Mouse (Mus musculus) B cell, adult 67 days (primary cell): Measurements from ENCODE around the gene 2310057M21Rik. TPM values are rescaled to one million over a fixed set of nuclear protein-coding genes. Genes with fewer than 3 reads are reported as not detected.

Source experiments
- total RNA-seq, 2 experiments: library from RNA; stranded (reverse); gene quantifications; 4 replicates each; pipeline ENCODE4 v1.2.4; 2023

2310057M21Rik gene
- 10 to 100 TPM; 14.9 to 20.0 TPM for total RNA-seq

GRCm38 (mm10) chr7:131362615-131363300, at the start of gene 2310057M21Rik:
TSS of gene 2310057M21Rik (minus strand) at chr7:131362759.

DNA sequence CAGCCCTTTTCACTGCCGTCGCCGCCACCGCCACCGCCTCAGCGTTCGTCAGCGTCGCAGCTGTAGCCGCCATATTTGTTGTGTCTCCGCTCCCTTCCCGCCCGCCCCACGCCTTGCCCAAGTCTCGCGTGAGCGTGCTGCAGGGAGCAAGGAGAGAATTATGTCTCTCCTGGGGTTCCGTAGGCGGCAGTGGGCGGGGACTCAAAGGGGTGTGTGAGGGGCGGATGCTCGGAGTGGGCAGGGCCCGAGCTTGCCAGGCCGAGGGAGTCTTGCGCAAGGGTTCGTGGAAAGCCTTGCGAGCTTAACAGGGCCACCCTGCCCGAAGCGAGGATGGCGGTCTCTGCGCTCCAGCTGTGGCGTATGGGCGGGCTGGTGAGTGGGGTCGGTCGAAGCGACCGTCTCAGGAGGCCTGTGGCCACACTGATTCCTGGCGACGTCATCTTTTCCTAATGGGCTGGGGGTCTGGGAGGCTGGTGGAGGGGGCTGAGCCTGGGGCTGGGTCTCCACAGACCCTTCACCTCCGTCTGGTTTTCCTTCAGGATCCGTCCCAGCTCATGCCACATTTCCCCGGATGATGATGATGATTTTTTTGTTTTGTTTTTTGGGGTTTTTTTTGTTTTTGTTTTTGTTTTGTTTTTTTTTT, 48.0 kb upstream of the 2310057M21Rik start, which contains the start of the genes Ikzf5 and Acadsb:
Gene Ikzf5 (minus strand): TSS at position 106 of the 643 bp plus-strand sequence.
Gene Acadsb (plus strand): TSS at position 186 of the 643 bp plus-strand sequence.

GRCm38 (mm10) chr7:131370648-131371469, 8.3 kb upstream of the 2310057M21Rik start, which contains the start of gene Pstk:
TSS of gene Pstk (plus strand) at chr7:131371141.

DNA sequence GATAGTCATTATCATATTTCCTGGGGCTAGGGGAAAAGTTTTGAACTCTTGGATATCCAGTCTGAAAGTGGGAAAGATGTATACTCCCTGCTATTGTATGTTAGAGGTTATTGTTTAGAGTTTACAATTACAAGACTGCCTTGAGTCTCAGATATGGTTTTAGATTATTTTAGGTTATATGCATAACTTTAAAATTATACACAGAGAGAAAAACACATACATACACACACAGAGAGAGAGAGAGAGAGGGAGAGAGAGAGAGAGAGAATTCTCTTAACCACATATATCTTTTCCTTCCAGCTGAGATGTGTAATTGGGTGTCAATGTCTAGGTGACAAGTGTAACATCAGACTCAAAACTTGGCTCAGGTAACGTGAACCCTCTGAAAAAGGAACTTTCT, 29.0 kb downstream of the 2310057M21Rik start, which contains the start of gene Fam24a:
Gene Fam24a (plus strand): TSS at position 301 of the 400 bp plus-strand sequence.

DNA sequence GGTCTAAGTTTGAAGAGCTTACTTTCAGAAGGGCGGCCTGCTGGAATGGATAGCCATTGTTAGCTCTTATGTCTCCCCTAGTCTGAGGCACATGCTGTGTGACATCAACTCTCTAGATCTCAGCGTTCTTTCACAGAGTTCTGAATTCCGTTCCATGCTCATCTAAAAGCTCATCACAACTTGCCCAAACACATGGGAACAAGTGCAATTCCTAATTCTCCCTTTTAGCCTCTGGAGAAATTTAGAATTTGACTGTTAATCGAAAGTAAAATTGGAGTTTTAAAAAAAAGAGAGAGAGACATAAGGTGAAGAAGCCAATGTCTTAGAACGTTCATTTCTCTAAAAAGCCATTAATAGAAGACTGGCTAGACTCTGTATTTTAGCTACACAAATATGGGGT, 33.1 kb downstream of the 2310057M21Rik start, which contains the start of gene Fam24b:
Gene Fam24b (minus strand): TSS at position 101 of the 400 bp plus-strand sequence.

DNA sequence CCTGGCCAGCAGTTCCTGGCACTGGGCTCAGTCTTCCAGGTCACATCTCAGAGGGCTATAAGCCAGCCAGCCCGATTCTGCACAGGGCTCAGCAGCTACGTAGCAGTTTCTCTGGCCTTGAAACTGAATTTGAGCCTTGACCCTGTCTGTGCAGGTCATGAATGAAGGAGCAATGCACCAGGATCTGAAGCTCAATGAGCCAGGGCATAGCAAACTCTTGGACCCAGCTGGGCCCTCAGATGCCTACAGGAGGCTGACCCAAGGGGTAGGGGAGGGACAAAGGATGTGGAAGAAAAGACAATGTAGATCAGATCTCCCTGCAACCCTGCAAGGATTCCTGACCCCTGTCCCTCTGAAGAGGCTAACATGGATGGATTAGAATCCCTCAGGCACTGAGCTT, 40.4 kb downstream of the 2310057M21Rik start, which contains the start of gene Cuzd1:
Gene Cuzd1 (minus strand): TSS at position 101 of the 400 bp plus-strand sequence.

Other genes starting within 250 kb of the 2310057M21Rik start
- not detected for gene 4933402N03Rik, start 216.4 kb downstream of the 2310057M21Rik start, total RNA-seq
- gene 5430419D17Rik, start 188.4 kb downstream of the 2310057M21Rik start, total RNA-seq, result not detected
- gene Cuzd1, start 40.5 kb downstream of the 2310057M21Rik start, total RNA-seq, result not detected
- not detected for gene Fam24b, start 33.2 kb downstream of the 2310057M21Rik start, total RNA-seq
- not detected for gene Fam24a, start 28.9 kb downstream of the 2310057M21Rik start, total RNA-seq
- gene Pstk, start 8.4 kb upstream of the 2310057M21Rik start, total RNA-seq, result 10 to 100 TPM; 20.5 to 25.3 TPM
- gene Ikzf5, start 47.8 kb upstream of the 2310057M21Rik start, total RNA-seq, result 10 to 100 TPM; 64.2 to 72.1 TPM
- gene Acadsb, start 47.8 kb upstream of the 2310057M21Rik start, total RNA-seq, result 10 to 100 TPM; 17.6 to 24.8 TPM
- not detected for gene Hmx3, start 180.1 kb upstream of the 2310057M21Rik start, total RNA-seq
- not detected for gene Hmx2, start 186.0 kb upstream of the 2310057M21Rik start, total RNA-seq
- gene Bub3, start 197.5 kb upstream of the 2310057M21Rik start, total RNA-seq, result 10 to 100 TPM; 56.0 to 64.3 TPM